Mouse (Mus musculus): ENCODE results near the gene Ahnak2. TPM values are rescaled to one million over a fixed set of nuclear protein-coding genes. Genes with fewer than 3 reads are reported as not detected.

Gene Ahnak2
- total and polyA plus RNA-seq, 2 experiments from 2014 or later, result 2.4 to 10.5 TPM

DNA sequence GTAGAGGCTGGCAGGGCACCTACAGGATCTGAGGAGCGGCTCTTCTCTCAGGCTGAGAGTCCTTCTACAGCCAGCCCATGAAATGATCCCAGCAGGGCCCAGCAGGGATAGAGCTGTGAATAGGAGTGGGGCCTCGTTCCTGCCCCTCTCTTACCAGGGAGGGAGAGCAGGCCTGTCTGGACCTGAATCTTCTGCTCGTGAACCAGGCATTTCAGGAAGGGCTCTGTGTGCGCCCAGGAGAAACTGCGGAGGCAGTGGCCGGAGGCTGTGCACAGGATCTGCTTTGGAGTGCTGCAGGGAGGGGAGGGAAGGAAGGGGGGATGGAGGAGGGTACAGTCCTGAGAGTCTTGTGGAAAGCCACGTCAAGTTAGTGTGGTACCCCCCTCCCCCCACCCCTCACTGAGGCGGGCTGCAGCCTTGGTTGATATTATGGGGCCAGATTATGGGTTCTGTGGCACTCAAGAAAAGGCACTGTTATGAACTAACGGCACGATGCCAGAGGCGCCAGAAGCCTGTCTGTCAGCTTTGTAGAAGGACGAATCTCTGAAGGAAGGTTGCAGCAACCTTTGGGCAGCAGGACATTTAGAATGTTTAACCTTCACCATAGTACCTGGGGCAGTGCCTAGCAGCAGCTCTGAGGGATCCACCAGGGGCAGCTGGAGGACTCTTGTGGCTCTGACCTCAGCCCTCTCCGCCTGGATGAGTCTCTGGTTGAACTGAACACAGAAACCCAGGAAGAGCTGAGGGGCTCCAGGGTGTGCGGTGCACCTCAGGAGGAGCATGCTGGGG, 12.4 kb upstream of the Ahnak2 start:
- H3K27me3 ChIP-seq (ENCODE audit: control insufficient read depth, insufficient read depth, low read length), result no peaks in the 10 kb centered on the region
- no peak overlapping the region for H3K27ac ChIP-seq (ENCODE audit: low read depth)
- WGBS, result 74% methylated on average over 14 of the region's 14 CpGs
- peaks cover 44% of the 10 kb centered on the region for H3K36me3 ChIP-seq (replicated peaks; ENCODE audit: control insufficient read depth, insufficient read depth, low read length)
- ATAC-seq (ENCODE audit: insufficient read depth, low read depth) (no peak), DNase-seq (ENCODE audit: low spot score) (no peak)
- H3K9me3 ChIP-seq (replicated peaks; ENCODE audit: control insufficient read depth, low read length), result no peaks in the 10 kb centered on the region
- no peak for TF ChIP-seq CTCF (IDR thresholded peaks at IDR 0.05; ENCODE audit: low read depth)
- TF ChIP-seq EP300 (IDR thresholded peaks at IDR 0.05; ENCODE audit: low read depth), result no peak
- H3K4me2 ChIP-seq (ENCODE audit: low read depth, low read length), result no peak overlapping the region
- H3K4me3 ChIP-seq (ENCODE audit: low read depth, low read length), result no peak overlapping the region
- H3K9ac ChIP-seq (replicated peaks; ENCODE audit: low read depth, low read length), result no peak overlapping the region
- H3K4me1 ChIP-seq (ENCODE audit: control insufficient read depth, insufficient read depth), result peaks cover 19% of the 10 kb centered on the region

DNA sequence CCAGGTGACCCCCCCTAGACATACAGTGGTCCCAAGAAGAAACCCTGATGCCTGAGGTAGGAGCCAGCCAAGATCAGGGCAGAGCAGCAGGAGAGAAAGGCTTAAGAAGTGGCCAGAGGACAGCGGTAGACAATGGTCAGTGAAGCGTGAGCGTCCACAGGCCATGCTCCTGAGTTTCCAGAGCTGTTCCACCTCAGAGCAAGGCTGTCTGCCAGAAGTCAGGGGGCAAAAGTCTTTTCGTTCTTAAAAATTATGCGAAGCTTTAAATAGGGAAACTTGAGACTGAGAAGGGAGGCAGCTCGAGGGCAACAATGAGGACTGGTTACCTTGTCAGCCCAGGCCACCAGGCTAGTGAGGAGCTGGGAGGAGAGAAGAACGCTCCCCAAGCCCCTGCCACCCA, 10.9 kb upstream of the Ahnak2 start:
- ATAC-seq (ENCODE audit: insufficient read depth, low read depth), result no peak
- peaks cover 29% of the 10 kb centered on the region for H3K36me3 ChIP-seq (replicated peaks; ENCODE audit: control insufficient read depth, insufficient read depth, low read length)
- H3K4me2 ChIP-seq (ENCODE audit: low read depth, low read length), result no peak overlapping the region
- H3K4me1 ChIP-seq (ENCODE audit: control insufficient read depth, insufficient read depth), result peaks cover 26% of the 10 kb centered on the region
- TF ChIP-seq EP300 (IDR thresholded peaks at IDR 0.05; ENCODE audit: low read depth) (no peak), CTCF (IDR thresholded peaks at IDR 0.05; ENCODE audit: low read depth) (no peak)
- no peak overlapping the region for H3K4me3 ChIP-seq (ENCODE audit: low read depth, low read length)
- no peaks in the 10 kb centered on the region for H3K27me3 ChIP-seq (ENCODE audit: control insufficient read depth, insufficient read depth, low read length)
- H3K27ac ChIP-seq (ENCODE audit: low read depth), result no peak overlapping the region
- DNase-seq (ENCODE audit: low spot score), result no peak
- H3K9ac ChIP-seq (replicated peaks; ENCODE audit: low read depth, low read length), result no peak overlapping the region
- 87% methylated on average over 7 of the region's 7 CpGs for WGBS
- H3K9me3 ChIP-seq (replicated peaks; ENCODE audit: control insufficient read depth, low read length), result no peaks in the 10 kb centered on the region

DNA sequence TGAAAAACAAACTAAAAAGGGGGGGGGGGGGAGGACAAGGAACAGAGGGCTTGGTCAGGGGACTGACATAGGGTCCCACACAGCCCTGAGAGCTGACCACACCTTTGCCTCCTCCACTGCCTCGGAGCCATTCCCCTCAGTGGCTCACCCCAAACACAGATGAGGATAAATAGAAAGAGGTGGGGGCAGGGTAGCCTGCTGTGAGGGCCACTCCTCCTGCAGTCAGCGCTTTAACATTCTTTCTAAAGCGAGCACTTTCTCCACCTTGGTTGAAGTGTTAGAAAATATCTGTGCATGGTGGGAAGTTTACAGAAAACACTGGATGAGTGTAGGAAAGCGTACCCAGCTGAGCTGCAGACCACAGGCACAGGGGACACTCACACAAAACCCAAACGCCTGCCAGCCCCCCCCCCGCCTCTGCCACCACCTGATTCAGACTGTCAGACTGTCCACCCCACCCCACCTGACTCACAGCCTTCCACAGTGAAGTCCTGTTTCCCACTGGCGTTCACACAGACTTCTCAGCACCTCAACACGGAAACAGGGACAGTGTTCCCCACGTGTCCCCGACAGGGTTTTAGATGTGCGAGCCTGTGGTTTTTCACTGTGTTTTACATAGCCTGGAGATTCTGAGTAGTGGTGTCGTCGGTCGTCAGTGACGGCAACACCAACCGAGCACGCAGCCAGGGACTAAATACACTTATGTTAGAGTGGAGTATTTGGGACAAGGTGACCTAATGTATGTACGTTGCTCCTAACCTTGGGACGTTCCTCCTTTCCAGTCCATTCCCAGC, 7.8 kb upstream of the Ahnak2 start:
- H3K36me3 ChIP-seq (replicated peaks; ENCODE audit: control insufficient read depth, insufficient read depth, low read length), result peaks cover 13% of the 10 kb centered on the region; the same call in 1 of the 2 replicates

GRCm38 (mm10) chr12:112809641-112810040, 7.2 kb upstream of the Ahnak2 start:
- Histone ChIP-seq H3K9ac (replicated peaks; ENCODE audit: low read depth, low read length) (peak overlapping the region; percentile 57), H3K4me3 (ENCODE audit: low read depth, low read length) (peak overlapping the region; percentile 58), H3K4me2 (ENCODE audit: low read depth, low read length) (peak overlapping the region; percentile 83), H3K27ac (ENCODE audit: low read depth) (no peak overlapping the region), H3K9me3 (replicated peaks; ENCODE audit: control insufficient read depth, low read length) (no peaks in the 10 kb centered on the region), H3K27me3 (ENCODE audit: control insufficient read depth, insufficient read depth, low read length) (no peaks in the 10 kb centered on the region), H3K4me1 (ENCODE audit: control insufficient read depth, insufficient read depth) (peaks cover 26% of the 10 kb centered on the region), H3K36me3 (replicated peaks; ENCODE audit: control insufficient read depth, insufficient read depth, low read length) (peaks cover 11% of the 10 kb centered on the region; the same call in 1 of the 2 replicates)
- TF ChIP-seq EP300 (IDR thresholded peaks at IDR 0.05; ENCODE audit: low read depth) (no peak), CTCF (IDR thresholded peaks at IDR 0.05; ENCODE audit: low read depth) (no peak)
- 13% methylated on average over 8 of the region's 8 CpGs for WGBS
- no peak for ATAC-seq (ENCODE audit: insufficient read depth, low read depth)
- no peak for DNase-seq (ENCODE audit: low spot score)

More for the DNA sequence above, 7.8 kb upstream of the Ahnak2 start:
- TF ChIP-seq EP300 (IDR thresholded peaks at IDR 0.05; ENCODE audit: low read depth) (no peak), CTCF (IDR thresholded peaks at IDR 0.05; ENCODE audit: low read depth) (no peak)
- H3K27me3 ChIP-seq (ENCODE audit: control insufficient read depth, insufficient read depth, low read length), result no peaks in the 10 kb centered on the region
- no peak for DNase-seq (ENCODE audit: low spot score)
- peaks cover 26% of the 10 kb centered on the region for H3K4me1 ChIP-seq (ENCODE audit: control insufficient read depth, insufficient read depth)
- H3K9ac ChIP-seq (replicated peaks; ENCODE audit: low read depth, low read length), result no peak overlapping the region
- peak overlapping the region; percentile 83 for H3K4me2 ChIP-seq (ENCODE audit: low read depth, low read length)
- ATAC-seq (ENCODE audit: insufficient read depth, low read depth), result no peak
- H3K9me3 ChIP-seq (replicated peaks; ENCODE audit: control insufficient read depth, low read length), result no peaks in the 10 kb centered on the region
- no peak overlapping the region for H3K27ac ChIP-seq (ENCODE audit: low read depth)
- 43% methylated on average over 19 of the region's 19 CpGs for WGBS
- H3K4me3 ChIP-seq (ENCODE audit: low read depth, low read length), result peak overlapping the region; percentile 58

DNA sequence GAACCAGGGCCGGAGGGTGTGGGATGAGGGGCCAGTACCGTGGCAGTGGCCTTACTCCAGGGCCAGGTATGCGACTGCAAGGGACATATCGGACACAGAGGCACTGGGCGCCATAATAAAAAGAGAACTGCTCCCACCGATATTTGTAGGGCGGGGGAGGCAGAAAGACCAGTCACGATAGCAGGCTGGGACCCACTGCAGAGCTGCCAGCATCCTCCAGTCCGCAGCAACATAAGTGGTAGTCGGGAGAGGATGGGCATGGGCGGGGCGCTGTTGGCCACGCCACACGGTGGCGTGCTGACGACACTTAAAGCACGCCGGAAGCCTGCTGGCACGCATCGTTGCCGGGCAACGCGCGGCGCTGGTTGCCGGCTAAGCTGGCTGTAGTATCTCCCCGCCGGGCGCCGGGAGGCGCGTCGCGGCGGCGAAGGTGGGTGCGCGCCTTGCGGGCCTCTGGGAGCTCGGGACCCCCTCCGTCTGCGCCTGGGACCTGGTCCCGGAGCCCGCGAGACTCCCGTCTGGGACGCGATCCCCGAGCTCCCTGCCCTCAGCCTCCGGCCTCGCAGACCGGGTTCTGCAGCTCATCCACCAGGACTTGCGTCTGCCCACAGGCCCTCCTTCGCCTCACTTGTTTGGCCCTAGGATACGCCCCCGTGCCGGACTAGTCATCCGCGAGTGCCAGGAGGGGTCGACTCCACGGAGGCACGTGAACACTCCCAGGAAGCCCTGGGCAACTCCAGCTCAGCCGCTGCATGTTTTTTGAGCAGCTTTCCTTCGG, 6.3 kb upstream of the Ahnak2 start, which contains the start of gene Clba1:
Clba1 (plus strand) TSS at position 351 of the 778 bp plus-strand sequence.
- peak; percentile 85 for ATAC-seq (ENCODE audit: insufficient read depth, low read depth)
- WGBS, result 1% methylated on average over 56 of the region's 64 CpGs
- peak; percentile 89 for DNase-seq (ENCODE audit: low spot score)
- Histone ChIP-seq H3K27me3 (ENCODE audit: control insufficient read depth, insufficient read depth, low read length) (no peaks in the 10 kb centered on the region), H3K9ac (replicated peaks; ENCODE audit: low read depth, low read length) (peak within 1 kb of the TSS; percentile 57), H3K9me3 (replicated peaks; ENCODE audit: control insufficient read depth, low read length) (no peaks in the 10 kb centered on the region), H3K4me2 (ENCODE audit: low read depth, low read length) (peak within 1 kb of the TSS; percentile 83), H3K4me1 (ENCODE audit: control insufficient read depth, insufficient read depth) (peaks cover 26% of the 10 kb centered on the region), H3K4me3 (ENCODE audit: low read depth, low read length) (peak within 1 kb of the TSS; percentile 58), H3K36me3 (replicated peaks; ENCODE audit: control insufficient read depth, insufficient read depth, low read length) (0 out of 2 replicates have a peak, but pooled peaks cover 2% of the 10 kb centered on the region), H3K27ac (ENCODE audit: low read depth) (peak within 1 kb of the TSS; percentile 21)
- TF ChIP-seq EP300 (IDR thresholded peaks at IDR 0.05; ENCODE audit: low read depth) (no peak), CTCF (IDR thresholded peaks at IDR 0.05; ENCODE audit: low read depth) (peak; percentile 46)

Measured in heart, postnatal 0 days (tissue).